Mouse (Mus musculus): ENCODE measurements at regions not wholly inside any gene's neighbourhood (a gene's known extent, or its start where the extent isn't known, plus 50 kb on each side); places are given as distances from the start of the nearest gene placed in this dataset.

DNA sequence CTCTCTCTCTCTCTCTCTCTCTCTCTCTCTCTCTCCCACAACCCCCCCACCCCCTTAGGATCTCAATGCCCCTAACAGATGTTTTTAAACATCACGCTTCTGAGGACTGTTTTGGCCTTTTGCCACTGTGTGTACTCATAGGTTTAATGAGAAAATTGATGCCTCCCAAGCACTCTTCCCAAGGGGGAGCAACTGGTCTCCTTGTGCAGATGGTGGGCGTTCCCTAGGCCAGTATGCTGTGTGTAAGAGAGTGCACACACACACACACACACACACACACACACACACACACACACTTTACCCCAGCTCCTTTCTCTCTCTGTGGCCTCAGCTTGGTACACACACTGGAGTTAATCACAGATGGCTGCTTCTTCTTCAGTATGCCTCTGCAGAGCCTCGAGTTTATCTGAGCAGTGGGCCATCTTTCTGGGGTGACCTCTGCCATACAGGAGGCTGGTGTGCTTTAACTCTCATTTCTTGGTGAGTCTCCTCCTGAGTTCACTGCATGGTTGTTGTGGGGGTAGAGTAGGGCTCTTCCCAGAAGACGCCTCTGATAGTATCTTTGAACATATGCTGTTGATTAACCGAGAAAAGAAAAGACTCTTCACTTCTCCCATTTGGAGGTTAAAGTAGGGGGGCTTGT is 236.2 kb upstream of the Jade1 start:
- H3K4me3 ChIP-seq (replicated peaks in 1 of 3; ENCODE audit: low read depth in 2 of 3, low read length in 2 of 3, poor library complexity in 1 of 3): no peak overlapping the region
- H3K9ac ChIP-seq (ENCODE audit: insufficient read depth, low read depth): no peak overlapping the region
- no peaks in the 10 kb centered on the region for H3K79me2 ChIP-seq (replicated peaks; ENCODE audit: control insufficient read depth, extremely low read depth, insufficient read depth, poor library complexity, severe bottlenecking)
- DNase-seq (ENCODE audit: extremely low read depth): no peak
- no peak for TF ChIP-seq CHD2 (IDR thresholded peaks at IDR 0.05; ENCODE audit: low read length)
- TF ChIP-seq GABPA (IDR thresholded peaks at IDR 0.05; ENCODE audit: insufficient replicate concordance, low read depth, low read length): no peak
- H3K4me1 ChIP-seq (ENCODE audit: control insufficient read depth in 1 of 2, insufficient read depth in 2 of 2): peaks cover 0 to 4% of the 10 kb centered on the region in 2 experiments; a peak in 1 of 4 replicates
- H3K4me2 ChIP-seq (ENCODE audit: insufficient read depth, low read depth, poor library complexity, severe bottlenecking): no peak overlapping the region
- no peaks in the 10 kb centered on the region for H3K9me3 ChIP-seq (replicated peaks; ENCODE audit: low read length)
- dilution Hi-C loops (cut with MboI; ENCODE audit: extremely low pct_ligation_motif_present, extremely low pct_unique_long_range_greater_than_20kb, low sequenced_read_pairs) (no loop called here), in situ Hi-C loops (cut with MboI; ENCODE audit: low pct_ligation_motif_present, low pct_unique_long_range_greater_than_20kb, low sequenced_read_pairs) (no loop called here)
- H3K36me3 ChIP-seq (replicated peaks in 1 of 2; ENCODE audit: control insufficient read depth in 1 of 2, insufficient read depth in 1 of 2, low read length in 1 of 2): no peaks in the 10 kb centered on the region
- no peaks in the 10 kb centered on the region for H3K27me3 ChIP-seq (replicated peaks)
- no peak overlapping the region for H3K27ac ChIP-seq (ENCODE audit: insufficient read depth, low read depth)

DNA sequence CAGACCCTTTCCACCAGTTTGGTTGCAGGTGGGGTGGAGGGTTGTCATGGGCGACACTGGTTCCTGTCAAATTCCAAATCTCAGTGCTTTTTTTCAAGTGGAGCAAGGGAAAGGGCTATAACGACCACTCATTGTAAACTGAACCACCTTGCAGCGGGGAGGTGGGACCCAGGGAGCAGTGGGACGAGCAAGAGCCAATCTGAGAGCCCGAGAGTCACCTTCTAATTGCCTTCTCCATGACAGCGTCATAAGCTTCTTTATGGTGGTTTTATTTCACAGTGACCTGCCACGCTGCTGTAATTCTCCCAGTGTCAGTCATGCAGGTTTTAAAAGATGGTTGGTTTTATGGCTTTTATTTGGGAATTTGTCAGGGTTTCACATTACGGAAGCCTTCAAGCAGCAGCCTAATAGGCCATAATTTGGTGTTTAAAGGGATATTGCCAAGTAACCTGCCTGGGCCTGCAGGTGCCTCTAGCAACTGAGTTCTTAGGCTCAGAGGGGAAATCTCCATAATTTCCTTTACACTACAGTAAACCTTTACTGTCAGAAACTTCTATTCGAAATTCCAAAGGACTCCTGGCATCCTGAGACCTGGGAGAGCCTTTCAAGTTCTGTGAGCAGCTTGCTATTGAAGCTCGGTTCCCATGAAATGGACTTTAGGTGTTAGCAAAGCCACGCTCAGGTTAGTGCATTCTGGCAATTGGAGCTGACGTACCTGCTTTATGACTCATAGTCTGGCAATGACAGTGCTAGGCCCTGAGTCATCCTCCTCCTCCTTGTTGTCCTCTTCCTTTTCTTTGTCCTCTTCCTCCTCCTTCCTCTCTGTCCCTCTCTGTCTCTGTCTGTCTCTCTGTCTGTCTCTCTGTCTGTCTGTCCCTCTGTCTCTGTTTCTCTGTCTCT is 235.6 kb upstream of the Pgrmc2 start:
- Histone ChIP-seq H3K9me3 (replicated peaks; ENCODE audit: low read length) (no peaks in the 10 kb centered on the region), H3K4me2 (ENCODE audit: insufficient read depth, low read depth, poor library complexity, severe bottlenecking) (no peak overlapping the region), H3K4me3 (replicated peaks in 1 of 3; ENCODE audit: low read depth in 2 of 3, low read length in 2 of 3, poor library complexity in 1 of 3) (no peak overlapping the region), H3K27me3 (replicated peaks) (no peaks in the 10 kb centered on the region), H3K9ac (ENCODE audit: insufficient read depth, low read depth) (no peak overlapping the region), H3K4me1 (ENCODE audit: control insufficient read depth in 1 of 2, insufficient read depth in 2 of 2) (peaks cover 0 to 4% of the 10 kb centered on the region in 2 experiments; a peak in 1 of 4 replicates), H3K36me3 (replicated peaks in 1 of 2; ENCODE audit: control insufficient read depth in 1 of 2, insufficient read depth in 1 of 2, low read length in 1 of 2) (no peaks in the 10 kb centered on the region), H3K27ac (ENCODE audit: insufficient read depth, low read depth) (no peak overlapping the region), H3K79me2 (replicated peaks; ENCODE audit: control insufficient read depth, extremely low read depth, insufficient read depth, poor library complexity, severe bottlenecking) (no peaks in the 10 kb centered on the region)
- 0 out of 2 replicates have a peak, but pooled peaks have one; percentile 11 for TF ChIP-seq IRF4 (IDR thresholded peaks at IDR 0.05; ENCODE audit: low read depth, low read length)
- TF ChIP-seq SMC3 (IDR thresholded peaks at IDR 0.05; ENCODE audit: low read depth, low read length): no peak
- in situ Hi-C loops (cut with MboI; ENCODE audit: low pct_ligation_motif_present, low pct_unique_long_range_greater_than_20kb, low sequenced_read_pairs): no loop called here
- dilution Hi-C loops (cut with MboI; ENCODE audit: extremely low pct_ligation_motif_present, extremely low pct_unique_long_range_greater_than_20kb, low sequenced_read_pairs): no loop called here
- no peak for DNase-seq (ENCODE audit: extremely low read depth)

DNA sequence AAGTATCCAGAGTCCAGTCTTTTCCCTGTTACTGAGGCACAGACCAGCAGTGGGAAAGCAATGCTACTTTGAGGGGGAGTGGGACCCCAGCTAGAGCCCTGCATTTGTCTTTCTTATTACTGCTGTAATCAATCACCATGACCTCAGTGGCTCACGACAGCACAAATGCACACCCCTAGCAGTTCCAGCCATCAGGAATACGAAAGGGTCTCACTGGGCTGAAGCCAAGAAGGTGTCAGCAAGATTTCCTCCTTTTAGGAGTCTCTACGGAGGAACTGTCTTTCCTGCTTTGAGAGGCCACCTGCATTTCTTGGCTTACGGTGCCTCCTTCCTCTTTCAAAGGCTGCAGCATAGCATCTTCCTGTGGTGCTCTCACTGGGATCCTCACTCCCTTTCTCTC is 234.3 kb upstream of the Pgrmc2 start:
- Histone ChIP-seq H3K27ac (ENCODE audit: insufficient read depth, low read depth) (no peak overlapping the region), H3K27me3 (replicated peaks) (no peaks in the 10 kb centered on the region), H3K36me3 (replicated peaks in 1 of 2; ENCODE audit: control insufficient read depth in 1 of 2, insufficient read depth in 1 of 2, low read length in 1 of 2) (no peaks in the 10 kb centered on the region), H3K4me3 (replicated peaks in 1 of 3; ENCODE audit: low read depth in 2 of 3, low read length in 2 of 3, poor library complexity in 1 of 3) (no peak overlapping the region), H3K4me1 (ENCODE audit: control insufficient read depth in 1 of 2, insufficient read depth in 2 of 2) (peaks cover 0 to 4% of the 10 kb centered on the region in 2 experiments; a peak in 1 of 4 replicates), H3K79me2 (replicated peaks; ENCODE audit: control insufficient read depth, extremely low read depth, insufficient read depth, poor library complexity, severe bottlenecking) (no peaks in the 10 kb centered on the region), H3K4me2 (ENCODE audit: insufficient read depth, low read depth, poor library complexity, severe bottlenecking) (no peak overlapping the region), H3K9ac (ENCODE audit: insufficient read depth, low read depth) (no peak overlapping the region), H3K9me3 (replicated peaks; ENCODE audit: low read length) (no peaks in the 10 kb centered on the region)
- in situ Hi-C loops (cut with MboI; ENCODE audit: low pct_ligation_motif_present, low pct_unique_long_range_greater_than_20kb, low sequenced_read_pairs) (no loop called here), dilution Hi-C loops (cut with MboI; ENCODE audit: extremely low pct_ligation_motif_present, extremely low pct_unique_long_range_greater_than_20kb, low sequenced_read_pairs) (no loop called here)
- no peak for DNase-seq (ENCODE audit: extremely low read depth)
- TF ChIP-seq MAZ (IDR thresholded peaks at IDR 0.05; ENCODE audit: low read depth, low read length): no peak
- no peak for TF ChIP-seq RCOR1 (conservative IDR thresholded peaks at IDR 0.05; ENCODE audit: low read depth, low read length)
- no peak for TF ChIP-seq ELF1 (IDR thresholded peaks at IDR 0.05; ENCODE audit: low read depth, low read length)
- no peak for TF ChIP-seq NRF1 (IDR thresholded peaks at IDR 0.05; ENCODE audit: low read depth, low read length)
- no peak for TF ChIP-seq E2F4 (IDR thresholded peaks at IDR 0.05; ENCODE audit: insufficient replicate concordance, low read depth, low read length)
- TF ChIP-seq MYC (IDR thresholded peaks at IDR 0.05; ENCODE audit: low read depth, low read length): no peak
- no peak for TF ChIP-seq ZNF384 (IDR thresholded peaks at IDR 0.05; ENCODE audit: low read depth, low read length)
- no peak for TF ChIP-seq MXI1 (IDR thresholded peaks at IDR 0.05; ENCODE audit: low read depth, low read length)
- TF ChIP-seq HCFC1 (IDR thresholded peaks at IDR 0.05; ENCODE audit: low read depth, low read length): no peak
- TF ChIP-seq MAX (IDR thresholded peaks at IDR 0.05; ENCODE audit: low read length): no peak
- no peak for TF ChIP-seq USF1 (IDR thresholded peaks at IDR 0.05; ENCODE audit: low read depth, low read length)

Data from CH12.LX (cell line).